Mouse (Mus musculus) retina, embryonic 14.5 days (tissue): Measurements from ENCODE around the gene Lhx1.

ENCODE experiments used
- DNase-seq: peaks from one replicate; pipeline ENCODE4 v3.0.0-alpha.2; 2015; ENCODE audit warnings: low spot score

Gene Lhx1

DNA sequence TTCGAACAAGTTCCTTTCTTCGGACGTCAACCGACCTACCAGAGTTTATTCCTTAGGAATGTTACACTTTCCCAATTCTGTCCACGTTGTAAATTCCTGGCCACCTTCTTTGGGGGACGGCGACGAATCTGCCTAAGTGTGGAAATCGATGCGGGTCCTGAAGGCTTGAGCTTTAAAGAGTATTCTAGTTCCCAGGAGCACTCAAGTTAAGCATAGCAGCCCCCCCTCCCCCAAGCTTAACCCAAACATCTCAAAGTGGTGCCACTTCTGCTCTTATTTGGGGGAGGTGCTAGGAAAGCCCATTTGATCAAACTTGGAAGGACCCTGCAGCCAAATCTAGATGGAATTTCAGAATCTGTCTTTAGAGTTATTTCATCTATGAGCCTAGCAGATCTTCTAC lies 1.1 kb upstream of the Lhx1 start:
- peak; percentile 16 for DNase-seq

DNA sequence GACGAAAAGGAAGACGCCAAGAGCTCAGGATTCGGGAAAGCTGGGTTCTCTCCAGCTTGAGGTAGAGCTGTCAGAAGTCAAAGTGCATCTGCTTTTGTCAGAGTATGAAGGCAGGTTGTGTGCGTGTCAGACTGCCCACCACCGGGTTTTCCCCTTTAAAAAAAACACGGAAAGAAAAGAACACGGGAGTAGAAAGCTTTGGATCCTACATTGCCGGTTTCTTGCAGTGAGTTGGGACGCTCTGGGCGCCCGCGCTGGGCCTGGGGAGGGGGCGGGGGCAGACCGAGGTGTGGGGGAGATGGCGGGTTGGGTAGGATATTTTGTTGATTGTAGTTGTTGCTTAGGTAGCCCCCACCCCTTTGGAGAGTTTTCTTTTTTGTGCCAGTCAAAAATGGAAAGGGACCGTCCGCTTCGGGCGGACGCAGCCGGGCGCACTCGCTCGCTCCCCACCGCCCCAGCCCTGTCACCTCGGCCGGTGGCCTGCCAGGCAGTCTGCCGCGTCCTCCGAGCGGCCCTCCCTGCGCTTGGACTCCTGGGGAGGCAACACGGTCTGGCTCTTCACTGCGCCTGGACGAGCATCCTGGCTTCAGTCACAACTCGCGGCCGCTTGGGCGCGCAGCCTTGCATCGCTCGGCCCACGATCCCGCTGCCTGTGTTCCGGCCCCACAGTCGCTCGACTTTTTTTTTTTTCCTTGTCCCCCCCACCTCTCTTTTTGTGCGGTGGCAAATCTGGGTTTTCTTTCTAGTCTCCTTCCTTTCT lies 644 bp downstream of the Lhx1 start:
- peak; percentile 57 for DNase-seq

DNA sequence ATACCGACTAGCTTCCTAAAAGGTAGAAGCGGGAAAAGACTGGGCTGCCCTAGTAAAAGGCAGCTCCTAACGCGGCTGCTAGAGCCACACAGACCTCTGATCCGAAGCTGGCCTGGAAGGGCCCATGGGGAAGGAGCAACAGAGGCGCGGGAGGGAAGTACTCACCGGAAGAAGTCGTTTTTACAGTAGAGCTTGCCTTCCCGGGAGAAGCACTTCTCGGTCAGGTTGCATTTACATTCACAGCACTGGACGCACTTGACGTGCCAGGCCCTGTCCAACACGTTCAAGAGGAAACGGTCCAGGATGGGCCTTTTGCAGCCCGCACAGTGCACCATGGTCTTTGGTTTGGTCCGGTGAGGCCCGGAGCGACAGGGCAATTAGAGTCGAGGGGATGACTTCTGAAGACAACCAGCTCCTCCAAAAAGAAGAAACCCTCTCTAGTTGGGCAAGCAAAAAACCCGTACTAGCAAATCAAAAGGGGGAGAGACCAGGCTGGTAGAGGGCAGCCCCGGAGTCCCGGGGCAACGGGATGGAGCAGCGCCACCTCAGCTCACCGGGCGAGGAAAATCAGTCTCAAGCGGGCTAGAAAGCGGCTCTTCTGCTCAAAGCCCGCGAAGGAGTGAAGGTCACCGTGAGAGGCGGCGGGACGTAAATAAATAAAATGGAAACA lies 1.4 kb downstream of the Lhx1 start:
- DNase-seq = peak; percentile 23

DNA sequence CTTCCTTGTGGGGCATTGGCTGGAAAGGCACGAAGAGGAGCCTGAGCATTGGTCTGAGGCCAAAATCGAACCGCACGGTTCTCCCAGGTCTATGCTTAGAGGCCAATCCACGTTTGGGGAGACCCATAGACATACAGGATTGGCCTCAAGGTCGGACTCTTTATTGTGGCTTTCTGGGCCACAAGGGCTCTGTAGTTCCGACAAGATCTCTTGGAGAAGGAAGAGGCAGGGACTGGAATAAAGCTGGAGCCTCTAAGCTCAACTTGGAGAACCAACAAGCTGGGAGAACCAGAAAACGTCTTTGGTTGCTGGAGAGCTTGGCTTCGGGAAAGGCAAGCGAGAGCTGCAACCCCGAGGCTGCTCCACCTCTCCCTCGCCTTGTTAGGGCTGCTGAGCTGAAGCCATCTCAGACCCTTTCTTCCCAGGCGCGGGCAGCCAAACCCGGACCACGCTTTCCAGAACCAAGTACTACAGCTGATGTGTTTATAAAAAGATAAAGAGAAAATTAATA lies 2.0 kb downstream of the Lhx1 start:
- DNase-seq = peak; percentile 45

DNA sequence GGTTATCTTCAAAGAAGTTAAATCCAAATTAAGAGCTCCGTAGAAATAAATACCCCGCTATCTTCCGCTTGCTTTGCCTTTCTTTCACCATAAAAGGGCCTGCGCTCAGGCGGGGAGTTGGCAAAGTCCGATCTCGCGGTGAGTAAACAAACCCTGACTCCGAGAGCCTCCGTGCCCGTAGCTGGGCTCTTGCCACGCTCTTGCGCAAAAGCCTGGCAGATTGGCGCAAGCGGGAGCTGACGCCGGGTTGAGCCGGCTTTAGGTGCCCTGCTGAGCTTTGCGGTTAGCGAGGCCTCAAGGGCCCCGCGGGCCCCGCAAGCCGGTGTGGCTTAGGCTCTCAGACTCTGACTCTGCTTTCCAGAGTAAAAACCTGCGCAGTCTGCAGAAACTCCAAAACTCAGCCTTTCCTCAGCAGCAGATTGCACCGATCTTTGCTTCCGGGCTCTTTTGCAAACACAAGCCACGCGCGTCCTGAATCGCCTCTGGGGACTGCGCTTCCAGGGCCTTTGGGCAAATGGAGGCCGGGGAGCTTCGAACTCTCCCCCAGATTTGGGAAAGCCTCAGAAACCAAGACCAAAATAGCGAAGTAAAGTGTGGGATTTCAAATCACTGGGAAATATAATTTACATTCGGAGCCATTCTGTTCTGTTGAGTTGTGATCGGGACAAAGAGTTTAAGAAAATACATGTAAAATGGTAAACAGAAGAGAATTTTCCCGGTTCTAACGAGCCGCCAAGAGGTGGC lies 2.6 kb downstream of the Lhx1 start:
- DNase-seq = peak; percentile 47

DNA sequence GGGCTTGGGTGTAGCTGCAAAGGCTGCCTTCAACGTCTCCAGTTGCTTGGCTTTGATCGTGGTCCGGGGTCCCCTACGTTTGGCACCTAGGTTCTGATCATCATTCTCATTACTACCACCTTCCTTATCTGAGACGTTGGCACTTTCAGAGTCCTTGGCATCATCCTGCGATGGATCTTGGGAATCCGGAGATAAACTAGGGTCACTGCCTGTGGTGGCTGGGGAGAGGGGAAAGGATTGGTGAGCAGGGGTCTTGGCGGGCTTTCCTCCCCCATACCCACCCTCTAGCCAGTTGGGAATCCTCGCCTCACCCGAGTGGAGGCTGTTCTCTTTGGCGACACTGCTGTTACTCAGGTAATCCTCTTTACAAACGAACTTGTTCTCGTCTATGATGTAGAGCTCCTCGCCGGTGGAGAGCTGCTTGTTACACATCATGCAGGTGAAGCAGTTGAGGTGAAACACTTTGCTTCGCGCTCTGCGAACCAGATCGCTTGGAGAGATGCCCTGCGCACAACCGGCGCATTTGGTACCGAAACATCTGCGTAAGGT lies 3.5 kb downstream of the Lhx1 start:
- peak; percentile 6 for DNase-seq

DNA sequence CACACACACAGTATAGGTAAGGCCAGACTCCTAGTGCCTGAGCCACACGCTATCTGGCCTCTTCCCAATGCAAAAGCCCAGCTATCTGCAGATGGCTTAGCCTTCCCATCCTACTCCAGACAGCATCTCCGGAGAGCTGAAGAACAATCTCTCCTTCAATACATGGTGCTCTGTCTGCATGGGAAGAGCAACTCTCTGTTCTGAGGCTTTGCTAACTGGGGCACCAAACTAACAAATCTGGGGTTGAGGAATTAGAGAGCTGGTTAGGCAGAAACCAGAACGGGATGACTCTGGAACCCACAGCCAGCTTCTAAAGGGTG lies 4.3 kb downstream of the Lhx1 start:
- DNase-seq = no peak

DNA sequence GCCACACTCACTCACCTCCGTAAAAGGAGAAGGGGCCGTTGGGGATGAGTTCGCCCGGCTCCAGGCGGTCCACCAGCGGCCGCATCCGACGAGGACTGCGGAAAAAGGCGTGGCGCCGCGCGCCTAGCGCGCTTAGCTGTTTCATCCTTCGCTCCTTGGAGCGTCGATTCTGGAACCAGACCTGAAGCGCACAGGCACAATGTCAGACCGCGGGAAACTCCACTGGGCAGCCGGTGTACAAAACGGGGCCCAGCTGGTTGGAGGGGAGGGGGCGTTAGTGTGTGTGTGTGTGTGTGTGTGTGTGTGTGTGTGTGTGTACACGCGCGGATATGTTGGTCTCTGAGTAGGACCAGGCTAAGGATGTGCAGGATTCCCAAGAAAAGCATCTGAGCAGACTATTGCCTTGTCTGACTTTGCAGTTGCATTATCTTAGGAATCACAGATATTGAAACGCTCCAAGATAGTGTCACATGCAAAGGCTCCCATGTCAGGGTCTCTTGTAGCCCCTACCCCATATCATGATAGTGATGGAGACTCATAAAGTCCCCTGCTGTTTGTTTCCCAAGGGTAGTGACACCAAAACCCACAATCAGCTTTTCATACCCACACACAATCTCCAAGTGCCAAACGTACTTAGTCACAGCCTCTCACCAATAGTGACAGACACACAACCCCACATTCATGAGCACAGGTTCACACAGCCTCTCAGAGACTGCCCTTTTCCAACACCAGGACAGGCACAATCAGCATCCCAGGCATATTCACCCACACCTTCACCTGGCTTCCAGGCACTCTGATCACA lies 4.9 kb downstream of the Lhx1 start:
- peak; percentile 16 for DNase-seq

DNA sequence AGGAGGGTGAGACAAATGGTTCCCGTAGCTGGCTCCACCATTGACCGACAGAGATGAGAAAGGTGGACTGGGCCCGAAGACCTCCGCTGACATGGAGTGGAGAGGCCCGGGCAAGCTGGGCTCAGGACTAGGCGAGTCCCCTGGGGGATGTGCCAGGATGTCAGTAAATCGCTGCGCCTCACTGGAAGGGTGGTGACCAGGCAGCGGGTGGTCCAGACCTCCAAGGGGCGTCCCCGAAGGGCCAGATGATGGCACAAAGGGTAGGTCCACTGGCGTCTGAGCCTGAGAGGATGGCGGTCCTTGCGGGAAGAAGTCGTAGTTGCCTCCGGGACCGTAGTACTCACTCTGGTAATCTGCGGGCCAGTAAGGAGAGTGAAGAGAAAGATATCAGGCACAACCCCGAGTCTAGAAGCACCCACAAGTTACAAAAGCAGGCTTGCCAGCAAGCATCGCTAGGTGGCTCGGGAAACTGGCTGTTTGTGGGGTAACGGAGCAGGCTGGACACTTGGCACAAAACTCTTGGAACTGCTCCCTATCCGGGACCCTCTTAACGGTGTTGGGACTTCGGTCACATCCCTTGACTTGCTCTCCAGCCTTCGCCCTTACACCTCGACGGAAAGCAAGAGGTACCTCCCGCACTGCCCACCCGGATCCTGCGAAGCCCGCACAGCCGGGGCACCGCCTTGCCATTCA lies 5.6 kb downstream of the Lhx1 start:
- DNase-seq = peak; percentile 9

DNA sequence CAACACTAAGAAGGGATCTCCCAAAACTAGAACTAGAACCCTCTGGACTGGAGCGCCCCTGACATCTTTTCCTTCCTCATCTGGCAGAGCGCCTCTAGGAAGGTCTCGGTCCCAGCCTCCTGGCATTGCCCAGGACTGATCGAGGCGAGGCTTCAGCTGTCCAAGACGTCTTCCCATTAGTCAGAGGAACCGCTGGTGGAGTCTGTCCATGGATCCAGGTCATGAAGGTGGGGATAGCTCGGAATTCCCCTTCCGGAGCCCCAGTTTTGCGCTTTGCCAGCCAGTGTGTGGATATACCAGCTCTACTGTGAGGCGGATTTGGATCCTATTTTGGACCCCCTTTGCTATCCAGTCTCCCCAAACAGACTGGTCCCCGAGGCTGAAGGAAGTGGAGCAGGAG lies 6.3 kb downstream of the Lhx1 start:
- peak; percentile 11 for DNase-seq

DNA sequence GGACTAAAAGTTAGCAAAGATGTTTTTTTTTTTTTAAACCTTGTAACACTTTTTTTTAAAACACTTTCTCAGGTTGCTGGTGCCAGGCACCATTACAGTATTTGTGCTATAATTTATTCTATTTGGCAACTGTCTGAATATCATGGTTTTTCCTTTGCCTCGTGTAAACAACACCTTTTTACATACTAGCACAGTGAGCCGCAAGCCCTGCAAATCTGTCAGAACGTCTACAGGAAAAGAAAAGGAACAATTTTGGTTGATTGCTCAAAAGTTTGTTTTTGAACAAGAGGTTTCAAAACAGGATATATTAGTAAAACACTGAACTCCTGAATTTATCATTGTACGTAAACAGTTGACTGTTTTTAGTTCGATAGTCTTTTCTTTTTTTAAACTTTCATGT lies 7.1 kb downstream of the Lhx1 start:
- peak; percentile 28 for DNase-seq

DNA sequence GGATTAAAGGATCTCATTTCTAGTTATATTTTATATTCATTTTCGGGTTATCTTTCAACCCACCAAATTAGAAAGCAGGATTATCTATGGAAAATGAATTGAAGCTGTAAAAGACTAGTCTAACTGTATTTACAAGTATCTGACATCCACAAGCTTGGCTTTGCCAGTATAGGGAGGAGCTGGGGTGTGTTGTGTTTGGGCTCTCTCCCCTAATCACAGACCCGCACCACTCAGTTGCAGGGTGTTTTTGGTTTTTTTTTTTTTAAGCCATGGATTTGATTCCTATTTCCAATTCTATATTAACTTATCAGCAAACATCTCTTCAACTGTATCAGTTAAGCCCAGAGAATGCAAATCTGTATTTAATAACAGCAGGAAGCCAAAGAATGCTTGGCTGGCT lies 7.9 kb downstream of the Lhx1 start:
- DNase-seq = peak; percentile 20

DNA sequence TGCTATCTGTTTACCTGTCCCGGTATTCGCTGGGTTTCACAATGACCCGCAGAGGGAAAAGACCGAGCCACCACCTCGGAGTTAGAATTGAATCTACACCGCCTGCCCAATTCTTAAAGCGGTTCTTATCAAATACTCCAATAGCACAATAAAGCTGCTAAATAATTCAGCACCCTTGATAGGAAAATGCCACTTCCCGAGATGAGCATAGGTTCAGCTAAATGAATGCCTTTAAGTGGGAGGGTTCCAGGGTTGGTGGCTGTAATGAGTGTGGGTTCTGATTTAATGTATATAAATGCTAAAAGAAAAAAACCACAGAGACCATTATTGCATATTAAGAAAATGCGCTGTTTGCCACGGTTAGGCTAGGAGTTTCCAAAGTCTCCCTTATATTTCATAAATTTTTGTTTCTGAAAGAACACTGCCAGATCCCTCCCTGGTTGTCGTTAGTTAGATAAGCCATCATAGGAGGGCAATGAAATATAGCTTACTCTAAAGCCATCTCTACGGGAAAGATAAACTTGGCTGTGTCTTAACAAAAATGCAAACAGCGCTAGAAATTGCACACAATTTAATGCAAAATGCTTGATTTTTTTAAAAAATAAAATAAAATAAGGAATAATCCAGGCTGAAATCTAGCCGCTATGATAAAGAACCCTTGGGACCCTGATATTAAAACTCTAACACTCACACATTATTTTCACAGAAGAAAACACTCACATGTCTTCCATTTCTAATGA lies 8.7 kb downstream of the Lhx1 start:
- peak; percentile 20 for DNase-seq

DNA sequence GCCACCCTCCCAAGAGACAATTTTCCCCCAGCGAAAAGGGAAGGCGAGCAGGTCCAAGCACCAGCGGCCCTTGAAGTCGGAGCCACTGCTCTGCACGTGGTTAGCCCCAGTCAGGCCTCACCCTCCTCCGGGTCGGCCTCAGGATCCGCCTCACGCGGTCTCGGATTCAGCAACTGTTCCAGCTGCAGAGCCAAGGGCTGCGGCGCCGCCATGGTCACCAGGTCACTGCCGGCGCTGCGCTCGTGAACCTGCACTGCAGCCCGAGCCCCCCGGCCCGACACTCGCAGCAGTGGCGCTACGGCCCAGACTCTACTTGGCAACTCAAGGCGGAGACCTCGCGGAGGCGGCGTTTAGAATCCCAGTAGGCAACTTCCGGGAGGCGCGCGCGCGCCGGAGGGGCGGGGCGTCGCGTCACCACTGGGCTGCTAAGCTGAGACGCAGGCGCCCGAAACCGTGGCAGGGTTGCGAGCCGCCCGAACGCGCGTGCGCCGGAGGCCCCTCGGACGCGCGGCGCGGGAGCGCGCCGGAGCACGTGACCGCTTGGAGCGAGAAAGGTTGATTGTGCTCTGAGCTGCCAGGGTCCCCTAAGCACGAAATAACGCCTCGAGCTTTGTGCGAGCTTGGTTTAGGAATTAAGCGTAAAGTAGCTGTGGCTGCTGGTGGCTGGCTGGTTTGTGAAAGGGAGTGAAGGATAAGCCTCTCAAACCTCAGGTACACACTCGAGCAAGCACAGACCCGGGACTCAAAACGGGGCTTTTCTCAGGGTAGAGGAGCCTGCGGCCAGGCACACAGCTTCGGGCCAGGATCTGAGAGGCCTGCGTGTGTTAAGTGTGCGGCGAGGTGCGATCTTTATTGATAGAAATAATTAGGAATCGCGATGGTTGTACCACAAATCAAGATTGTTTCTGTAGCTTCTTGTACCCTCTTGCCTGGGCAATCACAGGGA lies 11.9 kb downstream of the Lhx1 start, which contains the start of gene Aatf:
Gene Aatf (minus strand): TSS at position 352 of the 946 bp plus-strand sequence.
- peak; percentile 98 for DNase-seq

DNA sequence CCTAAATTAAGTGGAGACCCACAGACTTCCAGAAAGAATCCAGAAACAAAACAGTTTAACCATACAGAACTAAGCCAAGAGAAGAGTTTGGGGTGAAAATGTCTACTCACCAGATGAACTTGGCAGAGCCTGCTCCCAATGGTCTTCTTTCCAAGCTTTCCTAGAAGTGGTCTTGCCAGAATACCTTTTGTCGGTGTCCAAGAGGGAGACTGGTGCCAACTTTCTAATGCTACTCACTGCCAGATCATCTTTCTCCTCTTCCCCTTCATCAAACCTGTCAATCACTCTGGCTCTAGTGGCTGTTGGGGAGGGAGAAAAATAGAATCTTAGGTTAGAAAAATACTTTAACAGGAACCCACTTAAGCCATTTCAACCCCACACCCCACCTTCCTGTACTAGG lies 13.3 kb downstream of the Lhx1 start:
- DNase-seq = no peak

DNA sequence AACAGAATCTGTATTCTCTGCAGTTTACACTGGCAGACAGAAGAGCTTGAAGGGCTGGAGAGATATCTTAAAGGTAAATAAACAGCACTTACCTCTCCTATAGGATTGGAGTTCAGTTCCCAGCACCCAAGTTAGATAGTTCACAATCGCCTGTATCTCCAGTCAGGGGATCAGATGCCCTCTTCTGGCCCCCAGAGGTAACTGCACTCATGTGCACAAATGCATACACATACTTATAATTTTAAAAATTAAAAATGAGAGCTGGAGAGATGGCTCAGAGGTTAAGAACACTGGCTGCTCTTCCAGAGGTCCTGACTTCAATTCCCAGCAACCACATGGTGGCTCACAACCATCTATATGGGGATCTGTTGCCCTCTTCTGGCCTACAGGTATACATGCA lies 21.0 kb downstream of the Lhx1 start:
- DNase-seq = no peak

DNA sequence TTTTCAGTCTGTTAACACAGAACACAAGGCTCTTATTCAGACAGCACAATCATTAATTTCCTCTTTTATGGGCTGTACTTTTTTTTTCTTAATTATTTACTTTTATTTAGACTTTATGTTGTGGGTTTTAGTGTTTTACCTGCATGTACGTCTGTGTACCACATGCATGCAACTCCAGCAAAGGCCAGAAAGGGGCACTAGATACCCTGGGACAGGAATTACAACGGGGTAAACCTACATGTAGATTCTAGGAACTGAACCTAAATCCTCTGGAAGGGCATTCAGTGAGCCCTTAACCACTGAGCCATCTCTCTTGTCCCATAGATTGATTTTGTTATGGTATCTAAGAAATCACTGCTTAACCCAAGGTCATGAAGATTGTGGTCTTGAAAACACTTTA lies 27.4 kb downstream of the Lhx1 start:
- DNase-seq = peak; percentile 45

DNA sequence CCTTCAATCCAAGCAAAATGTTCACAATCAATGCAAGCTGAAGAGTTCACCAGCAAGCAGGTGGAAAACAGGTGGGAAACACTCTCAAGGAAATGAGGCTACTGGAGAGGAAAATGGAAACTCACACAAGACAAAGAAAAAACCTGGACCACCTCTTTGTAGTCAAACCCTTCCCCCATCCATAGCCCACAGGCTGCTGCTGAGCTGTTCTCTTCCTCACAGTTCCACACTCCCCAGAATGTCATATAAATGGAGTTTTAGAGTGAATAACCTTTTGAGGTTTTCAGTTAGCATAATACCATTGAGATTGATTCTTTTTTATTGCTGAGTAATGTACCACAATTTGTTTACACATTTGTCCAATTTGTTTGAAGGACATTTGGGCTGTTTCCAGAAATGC lies 28.4 kb downstream of the Lhx1 start:
- no peak for DNase-seq

DNA sequence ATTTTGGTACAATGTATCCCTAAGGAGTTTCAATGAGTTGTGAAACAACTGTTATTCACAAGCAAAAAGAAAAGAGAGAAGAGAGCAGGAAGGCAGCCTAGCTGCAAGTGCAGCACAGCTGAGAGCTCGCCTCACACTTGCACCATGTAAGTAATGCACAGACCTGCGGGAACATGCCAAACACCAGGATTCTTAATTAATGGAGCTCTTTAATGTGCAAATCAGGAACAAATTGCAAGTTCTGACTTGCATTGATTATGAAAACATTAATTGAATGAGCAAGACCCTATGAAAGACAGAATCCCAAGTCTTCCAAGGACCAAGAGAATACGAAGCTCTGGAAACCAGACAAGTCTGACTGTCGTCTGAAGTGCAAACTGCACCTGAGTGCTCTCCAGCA lies 29.6 kb downstream of the Lhx1 start:
- DNase-seq = no peak
